Mouse (Mus musculus) liver, embryonic 15.5 days (tissue): ENCODE measurements around the gene Fat3. TPM values are rescaled to one million over a fixed set of nuclear protein-coding genes. Genes with fewer than 3 reads are reported as not detected.

Experiments used
- ATAC-seq: fragments of 200-750 bp; cut with Nextera tagmentation; 2 replicates; pipeline ENCODE4 v1.8.0; 2017; ENCODE audit warnings: moderate number of reproducible peaks, mild to moderate bottlenecking, moderate library complexity; ENCODE audit not compliant: insufficient read depth
- H3K27ac ChIP-seq: fragments of 300-500 bp; sonication (generic); replicated peaks from 2 replicates; pipeline ENCODE4 v1.5.1; 2015; ENCODE audit warnings: mild to moderate bottlenecking, inconsistent platforms
- H3K27me3 ChIP-seq: fragments of 300-500 bp; sonication (generic); 2 replicates; pipeline ENCODE4 v1.6.1; 2015; ENCODE audit warnings: mild to moderate bottlenecking, inconsistent platforms
- H3K36me3 ChIP-seq: fragments of 300-500 bp; sonication (generic); replicated peaks from 2 replicates; pipeline ENCODE4 v1.6.1; 2015; ENCODE audit warnings: moderate library complexity, mild to moderate bottlenecking, inconsistent platforms
- H3K4me1 ChIP-seq: fragments of 300-500 bp; sonication (generic); replicated peaks from 2 replicates; pipeline ENCODE4 v1.6.1; 2015; ENCODE audit warnings: inconsistent platforms
- H3K4me2 ChIP-seq: fragments of 300-500 bp; sonication (generic); 2 replicates; pipeline ENCODE4 v1.6.1; 2015; ENCODE audit warnings: moderate library complexity, mild to moderate bottlenecking, inconsistent platforms
- H3K4me3 ChIP-seq: fragments of 300-500 bp; sonication (generic); replicated peaks from 2 replicates; pipeline ENCODE4 v1.5.1; 2015; ENCODE audit warnings: mild to moderate bottlenecking, inconsistent platforms
- H3K9ac ChIP-seq: fragments of 300-500 bp; sonication (generic); 2 replicates; pipeline ENCODE4 v1.6.1; 2015; ENCODE audit warnings: moderate library complexity, mild to moderate bottlenecking, inconsistent platforms
- H3K9me3 ChIP-seq: fragments of 300-500 bp; sonication (generic); replicated peaks from 2 replicates; pipeline ENCODE4 v1.6.1; 2016; ENCODE audit warnings: inconsistent platforms
- WGBS: fragments of 180-500 bp; shearing (Covaris S2); methylation state at CpG from one replicate; pipeline ENCODE4 v1.1.7; 2015; ENCODE audit warnings: mixed read lengths; ENCODE audit not compliant: insufficient replicate concordance; 5-methylcytosine and 5-hydroxymethylcytosine counted together
- polyA plus RNA-seq: library from polyadenylated mRNA; unstranded; fragments of >200 nt; fragmentation: Nextera tagmentation; extraction: Ambion mirVana; gene quantifications from 2 replicates; pipeline ENCODE4 v1.2.1, GENCODE M21; 2015

Fat3 gene
- polyA plus RNA-seq, 1 experiment from 2014 or later = 0.06 TPM

- Histone ChIP-seq H3K27me3 (no peaks in the 10 kb centered on the region), H3K4me3 (no peak overlapping the region), H3K9me3 (no peaks in the 10 kb centered on the region), H3K9ac (no peak overlapping the region), H3K27ac (no peak overlapping the region), H3K36me3 (no peaks in the 10 kb centered on the region), H3K4me2 (no peak overlapping the region), H3K4me1 (no peaks in the 10 kb centered on the region)
- no peak for ATAC-seq
- WGBS = 57% methylated on average over 9 of the region's 9 CpGs
Measured at GRCm38 (mm10) chr9:15903948-15904750, 596.9 kb downstream of the Fat3 start.

GRCm38 (mm10) chr9:15898112-15898511, 603.0 kb downstream of the Fat3 start:
- Histone ChIP-seq H3K9ac (no peak overlapping the region), H3K4me2 (no peak overlapping the region), H3K4me3 (no peak overlapping the region), H3K9me3 (no peaks in the 10 kb centered on the region), H3K36me3 (no peaks in the 10 kb centered on the region), H3K4me1 (no peaks in the 10 kb centered on the region), H3K27me3 (no peaks in the 10 kb centered on the region), H3K27ac (no peak overlapping the region)
- whole genome bisulfite sequencing = 50% methylated on average over 2 of the region's 2 CpGs
- ATAC-seq = no peak

- no peaks in the 10 kb centered on the region for H3K27me3 ChIP-seq
- H3K9ac ChIP-seq = no peak overlapping the region
- no peak overlapping the region for H3K27ac ChIP-seq
- no peaks in the 10 kb centered on the region for H3K4me1 ChIP-seq
- H3K9me3 ChIP-seq = no peaks in the 10 kb centered on the region
- H3K4me2 ChIP-seq = no peak overlapping the region
- no peaks in the 10 kb centered on the region for H3K36me3 ChIP-seq
- ATAC-seq = no peak
- WGBS = 56% methylated on average over 5 of the region's 5 CpGs
- H3K4me3 ChIP-seq = no peak overlapping the region
Measured at GRCm38 (mm10) chr9:15886756-15887155, 614.3 kb downstream of the Fat3 start.

GRCm38 (mm10) chr9:15880754-15881153, 620.3 kb downstream of the Fat3 start:
- no peak for ATAC-seq
- Histone ChIP-seq H3K4me3 (no peak overlapping the region), H3K9me3 (no peaks in the 10 kb centered on the region), H3K36me3 (no peaks in the 10 kb centered on the region), H3K27me3 (no peaks in the 10 kb centered on the region), H3K4me2 (no peak overlapping the region), H3K4me1 (no peaks in the 10 kb centered on the region), H3K9ac (no peak overlapping the region), H3K27ac (no peak overlapping the region)

- H3K4me1 ChIP-seq = no peaks in the 10 kb centered on the region
- no peak for ATAC-seq
- H3K36me3 ChIP-seq = no peaks in the 10 kb centered on the region
- H3K4me2 ChIP-seq = no peak overlapping the region
- no peaks in the 10 kb centered on the region for H3K27me3 ChIP-seq
- no peak overlapping the region for H3K4me3 ChIP-seq
- 16% methylated on average over 3 of the region's 3 CpGs for WGBS
- no peak overlapping the region for H3K27ac ChIP-seq
- H3K9ac ChIP-seq = no peak overlapping the region
- H3K9me3 ChIP-seq = no peaks in the 10 kb centered on the region
Measured at GRCm38 (mm10) chr9:15880160-15880603, 620.9 kb downstream of the Fat3 start.

- no peak for ATAC-seq
- Histone ChIP-seq H3K27ac (no peak within 1 kb of the TSS), H3K4me1 (no peaks in the 10 kb centered on the region), H3K27me3 (0 out of 2 replicates have a peak, but pooled peaks cover 10% of the 10 kb centered on the region), H3K9ac (no peak within 1 kb of the TSS), H3K36me3 (no peaks in the 10 kb centered on the region), H3K4me3 (no peak within 1 kb of the TSS), H3K4me2 (no peak within 1 kb of the TSS), H3K9me3 (no peaks in the 10 kb centered on the region)
- WGBS = 38% methylated on average over 19 of the region's 19 CpGs
Measured at GRCm38 (mm10) chr9:15874506-15875160, 626.5 kb downstream of the Fat3 start, which contains the start of gene Mtnr1b. Gene Mtnr1b, minus strand, starts transcription at chr9:15874556.

- H3K36me3 ChIP-seq = no peaks in the 10 kb centered on the region
- H3K9ac ChIP-seq = no peak overlapping the region
- H3K4me1 ChIP-seq = no peaks in the 10 kb centered on the region
- H3K27me3 ChIP-seq = 0 out of 2 replicates have a peak, but pooled peaks cover 10% of the 10 kb centered on the region
- H3K4me2 ChIP-seq = no peak overlapping the region
- no peak overlapping the region for H3K27ac ChIP-seq
- WGBS = 46% methylated on average over 4 of the region's 4 CpGs
- no peaks in the 10 kb centered on the region for H3K9me3 ChIP-seq
- H3K4me3 ChIP-seq = no peak overlapping the region
- no peak for ATAC-seq
Measured at GRCm38 (mm10) chr9:15870013-15870412, 631.1 kb downstream of the Fat3 start.

GRCm38 (mm10) chr9:15869456-15869855, 631.6 kb downstream of the Fat3 start:
- WGBS = 58% methylated on average over 4 of the region's 4 CpGs
- Histone ChIP-seq H3K4me1 (no peaks in the 10 kb centered on the region), H3K9ac (no peak overlapping the region), H3K27ac (no peak overlapping the region), H3K4me2 (no peak overlapping the region), H3K4me3 (no peak overlapping the region), H3K36me3 (no peaks in the 10 kb centered on the region), H3K27me3 (0 out of 2 replicates have a peak, but pooled peaks cover 6% of the 10 kb centered on the region), H3K9me3 (no peaks in the 10 kb centered on the region)
- no peak for ATAC-seq

- H3K4me1 ChIP-seq = no peaks in the 10 kb centered on the region
- no peak overlapping the region for H3K4me2 ChIP-seq
- no peaks in the 10 kb centered on the region for H3K9me3 ChIP-seq
- H3K4me3 ChIP-seq = no peak overlapping the region
- 48% methylated on average over 10 of the region's 10 CpGs for WGBS
- H3K9ac ChIP-seq = no peak overlapping the region
- H3K36me3 ChIP-seq = no peaks in the 10 kb centered on the region
- no peaks in the 10 kb centered on the region for H3K27me3 ChIP-seq
- H3K27ac ChIP-seq = no peak overlapping the region
- no peak for ATAC-seq
Measured at GRCm38 (mm10) chr9:15866280-15867072, 634.6 kb downstream of the Fat3 start.

GRCm38 (mm10) chr9:15861402-15861801, 639.7 kb downstream of the Fat3 start:
- no peaks in the 10 kb centered on the region for H3K4me1 ChIP-seq
- no peak overlapping the region for H3K27ac ChIP-seq
- ATAC-seq = no peak
- H3K9me3 ChIP-seq = no peaks in the 10 kb centered on the region
- no peak overlapping the region for H3K4me3 ChIP-seq
- H3K36me3 ChIP-seq = no peaks in the 10 kb centered on the region
- H3K9ac ChIP-seq = no peak overlapping the region
- WGBS = 62% methylated on average over 5 of the region's 5 CpGs
- H3K4me2 ChIP-seq = no peak overlapping the region
- no peaks in the 10 kb centered on the region for H3K27me3 ChIP-seq
